Mouse (Mus musculus): Measurements from ENCODE around the gene Exoc3l4.

Exoc3l4 gene

DNA sequence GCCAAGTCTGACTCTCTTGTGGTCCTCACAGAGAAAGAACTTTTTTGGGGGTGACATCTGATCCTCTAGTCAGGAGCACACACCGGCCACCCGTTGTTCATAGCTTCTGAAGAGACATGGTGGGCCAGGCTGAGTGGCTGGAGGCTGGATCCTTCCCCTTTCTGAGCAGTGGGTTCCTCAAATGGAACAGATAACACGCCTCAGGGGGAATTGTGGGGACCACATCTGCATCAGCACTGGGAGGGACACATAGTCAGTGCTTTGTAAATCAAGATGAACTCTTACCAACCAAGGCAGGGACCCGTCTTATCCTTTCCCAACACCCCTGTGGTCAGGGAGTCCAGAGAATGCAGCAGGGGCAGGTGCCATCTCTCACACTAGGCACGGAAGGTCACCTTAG is 3.1 kb downstream of the Exoc3l4 start:
- H3K4me3 ChIP-seq (replicated peaks; ENCODE audit: low read length): no peak overlapping the region
- peaks cover 41% of the 10 kb centered on the region for H3K4me1 ChIP-seq (replicated peaks; ENCODE audit: low read depth, low read length)
- no peaks in the 10 kb centered on the region for H3K9me3 ChIP-seq (ENCODE audit: low read length)
- no peaks in the 10 kb centered on the region for H3K36me3 ChIP-seq (ENCODE audit: insufficient read depth, low read length)
- H3K27me3 ChIP-seq (ENCODE audit: insufficient read depth, low read length): peaks cover 100% of the 10 kb centered on the region
- TF ChIP-seq NANOG (IDR thresholded peaks at IDR 0.05; ENCODE audit: borderline replicate concordance, low read length) (no peak), CTCF (conservative IDR thresholded peaks at IDR 0.05; ENCODE audit: low read length) (no peak), POU5F1 (IDR thresholded peaks at IDR 0.05; ENCODE audit: borderline replicate concordance, low read length) (no peak)

DNA sequence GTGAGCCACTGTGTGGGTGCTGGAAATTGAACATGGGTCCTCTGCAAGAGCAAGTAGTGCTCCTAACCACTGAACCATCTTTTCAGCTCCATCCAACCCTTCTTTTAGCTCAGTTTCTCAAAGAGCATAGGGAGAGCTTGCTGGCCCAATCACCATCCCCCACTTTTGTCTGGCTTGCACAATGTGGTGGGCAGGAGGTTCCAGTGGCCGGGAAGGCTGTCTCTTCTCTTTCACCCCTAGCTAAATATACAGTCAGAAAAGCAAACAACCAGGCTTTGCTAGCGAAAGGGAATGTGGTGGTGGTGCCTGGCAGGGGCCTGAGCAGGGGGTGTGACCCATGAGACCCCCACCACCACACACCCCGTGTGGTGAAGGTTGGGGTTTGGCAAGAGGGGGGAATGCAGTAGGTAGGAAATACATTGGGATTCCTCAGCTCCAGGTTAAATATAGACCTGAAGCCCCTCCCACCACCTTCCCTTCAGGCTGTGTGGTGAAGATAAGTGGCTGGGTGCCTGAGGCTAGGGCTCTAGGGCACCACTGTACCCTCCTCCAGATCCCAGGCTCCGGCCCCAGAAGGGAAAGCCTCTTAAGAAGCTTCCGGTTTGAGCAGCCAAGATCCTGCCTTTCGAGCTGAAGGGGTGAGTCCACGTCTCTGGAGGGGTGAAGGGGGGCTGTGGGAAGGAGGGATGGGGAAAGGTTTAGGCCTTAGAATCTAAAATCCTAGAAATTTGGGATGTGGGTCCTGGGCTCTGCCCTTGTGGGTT is 4.3 kb downstream of the Exoc3l4 start:
- Histone ChIP-seq H3K27me3 (ENCODE audit: insufficient read depth, low read length) (peaks cover 98% of the 10 kb centered on the region), H3K4me1 (replicated peaks; ENCODE audit: low read depth, low read length) (peaks cover 50% of the 10 kb centered on the region), H3K4me3 (replicated peaks; ENCODE audit: low read length) (no peak overlapping the region), H3K9me3 (ENCODE audit: low read length) (no peaks in the 10 kb centered on the region), H3K36me3 (ENCODE audit: insufficient read depth, low read length) (no peaks in the 10 kb centered on the region)
- no peak for TF ChIP-seq POU5F1 (IDR thresholded peaks at IDR 0.05; ENCODE audit: borderline replicate concordance, low read length)
- TF ChIP-seq CTCF (conservative IDR thresholded peaks at IDR 0.05; ENCODE audit: low read length): no peak
- no peak for TF ChIP-seq NANOG (IDR thresholded peaks at IDR 0.05; ENCODE audit: borderline replicate concordance, low read length)

DNA sequence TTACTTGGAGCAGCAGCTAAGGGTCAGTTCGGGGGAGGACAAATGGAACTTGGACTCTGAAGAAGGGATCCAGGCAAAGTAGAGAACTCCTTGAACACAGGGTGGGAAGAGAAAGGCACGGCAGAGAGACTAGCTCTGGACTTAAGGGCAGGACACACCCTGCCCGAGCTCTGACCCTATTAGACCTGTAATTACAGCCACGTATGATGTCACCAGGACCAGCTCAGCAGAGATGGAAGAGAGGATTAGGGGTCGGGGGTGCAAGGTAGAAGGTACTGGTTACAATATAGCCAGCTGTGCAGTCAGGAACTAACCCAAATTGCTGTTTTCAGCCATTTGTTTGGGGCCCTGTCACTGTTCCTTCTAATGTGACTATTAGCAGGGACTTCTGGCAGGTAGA is 6.0 kb downstream of the Exoc3l4 start:
- no peaks in the 10 kb centered on the region for H3K36me3 ChIP-seq (ENCODE audit: insufficient read depth, low read length)
- peaks cover 44% of the 10 kb centered on the region for H3K4me1 ChIP-seq (replicated peaks; ENCODE audit: low read depth, low read length)
- H3K9me3 ChIP-seq (ENCODE audit: low read length): no peaks in the 10 kb centered on the region
- H3K4me3 ChIP-seq (replicated peaks; ENCODE audit: low read length): peak overlapping the region; percentile 64; the same call in 1 of the 2 replicates
- TF ChIP-seq NANOG (IDR thresholded peaks at IDR 0.05; ENCODE audit: borderline replicate concordance, low read length): no peak
- TF ChIP-seq CTCF (conservative IDR thresholded peaks at IDR 0.05; ENCODE audit: low read length): no peak
- no peak for TF ChIP-seq POU5F1 (IDR thresholded peaks at IDR 0.05; ENCODE audit: borderline replicate concordance, low read length)
- peaks cover 98% of the 10 kb centered on the region for H3K27me3 ChIP-seq (ENCODE audit: insufficient read depth, low read length)

DNA sequence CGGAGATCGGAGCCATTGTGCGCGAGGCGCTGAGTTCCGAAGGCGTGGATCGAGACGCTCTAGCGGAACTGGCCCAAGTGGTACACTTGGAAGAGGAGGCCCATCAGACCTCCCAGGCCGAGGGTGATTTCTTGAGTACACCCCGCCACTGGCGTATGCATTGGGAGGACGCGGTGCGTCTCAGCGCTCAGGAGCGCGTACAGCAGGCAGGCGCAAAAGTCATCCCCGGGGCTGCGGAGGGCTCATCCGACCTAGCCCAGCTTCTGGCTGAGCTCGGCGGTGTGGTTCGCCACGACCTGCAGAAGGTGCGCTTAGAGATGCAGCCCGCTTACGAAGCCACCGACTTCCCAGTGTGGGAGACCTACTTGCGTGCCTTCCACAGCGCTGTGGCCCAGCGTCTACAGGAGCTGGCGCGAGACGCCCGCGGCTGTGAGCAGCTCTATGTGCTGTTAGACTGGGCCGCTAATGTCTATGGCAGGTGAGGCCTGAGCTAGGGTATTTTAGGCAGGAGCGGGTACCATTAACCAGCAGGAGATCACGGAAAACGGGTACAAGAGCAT is 6.8 kb downstream of the Exoc3l4 start:
- peak overlapping the region; percentile 64 for H3K4me3 ChIP-seq (replicated peaks; ENCODE audit: low read length)
- H3K4me1 ChIP-seq (replicated peaks; ENCODE audit: low read depth, low read length): peaks cover 47% of the 10 kb centered on the region
- no peaks in the 10 kb centered on the region for H3K9me3 ChIP-seq (ENCODE audit: low read length)
- H3K27me3 ChIP-seq (ENCODE audit: insufficient read depth, low read length): peaks cover 98% of the 10 kb centered on the region
- H3K36me3 ChIP-seq (ENCODE audit: insufficient read depth, low read length): no peaks in the 10 kb centered on the region
- no peak for TF ChIP-seq POU5F1 (IDR thresholded peaks at IDR 0.05; ENCODE audit: borderline replicate concordance, low read length)
- TF ChIP-seq NANOG (IDR thresholded peaks at IDR 0.05; ENCODE audit: borderline replicate concordance, low read length): peak; percentile 9; the same call in 1 of the 2 replicates
- no peak for TF ChIP-seq CTCF (conservative IDR thresholded peaks at IDR 0.05; ENCODE audit: low read length)

DNA sequence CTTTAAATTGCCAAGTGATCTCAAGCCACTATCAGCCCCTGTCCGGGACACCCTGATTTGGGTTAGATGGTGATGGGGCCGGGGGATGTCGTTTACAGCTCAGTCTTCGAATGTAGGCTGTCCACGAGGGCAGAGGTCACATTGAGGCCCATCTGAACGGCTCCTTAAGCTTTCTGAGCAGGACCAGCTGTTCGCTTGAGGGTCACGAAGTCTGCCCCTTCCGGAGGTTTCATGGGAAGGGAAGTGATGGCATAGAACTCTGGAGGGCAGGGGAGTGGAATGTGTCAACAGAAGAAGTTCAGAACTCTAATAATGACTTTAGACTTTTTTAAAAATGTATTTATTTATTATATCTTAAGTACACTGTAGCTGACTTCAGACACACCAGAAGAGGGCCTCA is 7.7 kb downstream of the Exoc3l4 start:
- Histone ChIP-seq H3K4me1 (replicated peaks; ENCODE audit: low read depth, low read length) (peaks cover 56% of the 10 kb centered on the region), H3K36me3 (ENCODE audit: insufficient read depth, low read length) (no peaks in the 10 kb centered on the region), H3K9me3 (ENCODE audit: low read length) (no peaks in the 10 kb centered on the region), H3K4me3 (replicated peaks; ENCODE audit: low read length) (no peak overlapping the region), H3K27me3 (ENCODE audit: insufficient read depth, low read length) (peaks cover 98% of the 10 kb centered on the region)
- TF ChIP-seq CTCF (conservative IDR thresholded peaks at IDR 0.05; ENCODE audit: low read length): no peak
- TF ChIP-seq POU5F1 (IDR thresholded peaks at IDR 0.05; ENCODE audit: borderline replicate concordance, low read length): no peak
- TF ChIP-seq NANOG (IDR thresholded peaks at IDR 0.05; ENCODE audit: borderline replicate concordance, low read length): no peak

DNA sequence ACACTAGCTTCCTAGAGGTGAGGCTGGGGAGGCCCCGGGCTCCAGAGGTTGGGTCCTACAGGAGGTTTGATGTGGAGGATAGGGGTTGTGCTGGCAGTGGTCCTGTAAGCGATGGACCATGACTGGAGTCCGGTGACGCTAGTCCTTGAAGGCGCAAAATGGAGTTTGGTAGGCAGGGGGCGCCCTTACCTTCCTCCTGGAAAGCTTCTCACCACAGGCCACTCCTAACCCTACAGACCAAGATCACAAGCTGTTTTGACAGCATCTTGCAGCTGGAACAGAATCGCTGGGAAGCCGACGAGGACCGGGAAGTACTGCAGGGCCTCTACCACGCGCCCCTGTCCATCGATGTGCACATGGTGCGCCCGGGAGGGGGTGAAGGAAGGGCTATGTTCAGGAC is 8.4 kb downstream of the Exoc3l4 start:
- peaks cover 63% of the 10 kb centered on the region for H3K4me1 ChIP-seq (replicated peaks; ENCODE audit: low read depth, low read length)
- TF ChIP-seq NANOG (IDR thresholded peaks at IDR 0.05; ENCODE audit: borderline replicate concordance, low read length): no peak
- TF ChIP-seq CTCF (conservative IDR thresholded peaks at IDR 0.05; ENCODE audit: low read length): peak; percentile 60
- TF ChIP-seq POU5F1 (IDR thresholded peaks at IDR 0.05; ENCODE audit: borderline replicate concordance, low read length): no peak
- no peak overlapping the region for H3K4me3 ChIP-seq (replicated peaks; ENCODE audit: low read length)
- peaks cover 98% of the 10 kb centered on the region for H3K27me3 ChIP-seq (ENCODE audit: insufficient read depth, low read length)
- no peaks in the 10 kb centered on the region for H3K9me3 ChIP-seq (ENCODE audit: low read length)
- no peaks in the 10 kb centered on the region for H3K36me3 ChIP-seq (ENCODE audit: insufficient read depth, low read length)

DNA sequence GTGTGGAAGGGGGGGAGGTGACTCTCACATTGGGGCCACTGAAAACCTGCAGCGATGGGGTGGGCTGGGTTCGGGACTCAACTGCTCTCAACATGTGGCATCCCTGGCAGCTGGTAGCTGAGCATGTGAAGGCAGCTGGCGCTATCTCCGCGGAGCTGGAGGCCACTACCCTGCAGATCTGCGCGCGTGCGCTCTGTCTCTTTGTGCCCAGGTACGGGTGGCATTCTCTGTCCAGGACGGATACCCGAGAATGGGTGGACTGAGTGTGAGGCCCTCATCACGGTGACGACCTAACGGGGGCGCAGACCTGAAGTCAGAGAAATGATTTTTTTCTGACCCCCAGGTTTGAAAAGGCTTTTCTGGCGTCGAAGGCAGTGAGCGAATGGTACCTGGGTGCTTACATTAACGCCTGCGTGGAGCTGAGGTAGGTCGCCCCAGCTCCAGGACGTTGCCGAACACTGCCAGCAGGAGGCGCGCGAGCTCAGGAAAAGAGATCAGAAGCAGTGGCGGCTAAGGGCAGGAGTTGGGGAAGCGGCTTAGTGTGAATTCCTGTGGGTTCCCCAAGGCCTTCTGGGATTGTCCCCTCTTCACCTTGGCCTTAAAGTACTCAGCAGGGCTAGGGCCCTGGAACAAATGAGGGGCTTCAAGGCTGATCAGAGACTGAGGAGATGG is 9.1 kb downstream of the Exoc3l4 start:
- peaks cover 98% of the 10 kb centered on the region for H3K27me3 ChIP-seq (ENCODE audit: insufficient read depth, low read length)
- no peaks in the 10 kb centered on the region for H3K36me3 ChIP-seq (ENCODE audit: insufficient read depth, low read length)
- no peak for TF ChIP-seq NANOG (IDR thresholded peaks at IDR 0.05; ENCODE audit: borderline replicate concordance, low read length)
- peak; percentile 85 for TF ChIP-seq CTCF (conservative IDR thresholded peaks at IDR 0.05; ENCODE audit: low read length)
- no peak for TF ChIP-seq POU5F1 (IDR thresholded peaks at IDR 0.05; ENCODE audit: borderline replicate concordance, low read length)
- H3K4me3 ChIP-seq (replicated peaks; ENCODE audit: low read length): no peak overlapping the region
- H3K9me3 ChIP-seq (ENCODE audit: low read length): no peaks in the 10 kb centered on the region
- H3K4me1 ChIP-seq (replicated peaks; ENCODE audit: low read depth, low read length): peaks cover 70% of the 10 kb centered on the region

DNA sequence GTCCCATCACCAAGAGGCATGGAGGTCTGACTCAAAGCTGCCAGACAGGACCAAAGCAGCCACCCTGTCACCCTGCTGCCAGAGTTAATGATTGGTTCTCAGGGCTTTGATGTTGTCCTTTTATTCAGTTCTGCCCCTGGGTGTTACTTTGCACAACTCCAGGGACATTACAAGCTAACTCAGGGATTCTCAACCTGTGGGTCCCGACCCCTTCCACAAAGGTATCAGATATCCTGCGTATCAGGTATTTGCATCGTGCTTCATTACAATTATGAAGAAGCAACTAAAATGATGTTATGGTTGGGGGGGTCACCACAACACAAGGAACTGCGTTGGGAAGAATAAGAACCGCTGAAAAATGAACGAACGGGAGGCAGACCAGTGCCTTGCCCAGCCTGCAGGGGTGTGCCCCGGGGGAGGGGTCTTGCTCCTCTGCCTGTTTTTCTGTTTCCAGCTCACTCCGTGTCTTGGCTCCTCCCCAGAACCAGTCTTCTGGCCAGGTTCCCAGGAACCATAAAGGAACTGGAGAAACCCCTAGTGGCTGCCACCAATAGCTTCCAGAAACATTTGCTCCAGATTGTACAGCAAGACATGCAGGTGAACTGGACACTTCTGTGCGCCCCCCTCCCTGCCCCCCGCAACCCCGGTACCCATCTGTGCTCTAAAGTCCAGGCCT is 10.8 kb downstream of the Exoc3l4 start:
- TF ChIP-seq NANOG (IDR thresholded peaks at IDR 0.05; ENCODE audit: borderline replicate concordance, low read length) (no peak), CTCF (conservative IDR thresholded peaks at IDR 0.05; ENCODE audit: low read length) (no peak), POU5F1 (IDR thresholded peaks at IDR 0.05; ENCODE audit: borderline replicate concordance, low read length) (no peak)
- Histone ChIP-seq H3K4me1 (replicated peaks; ENCODE audit: low read depth, low read length) (peaks cover 86% of the 10 kb centered on the region), H3K9me3 (ENCODE audit: low read length) (no peaks in the 10 kb centered on the region), H3K36me3 (ENCODE audit: insufficient read depth, low read length) (no peaks in the 10 kb centered on the region), H3K4me3 (replicated peaks; ENCODE audit: low read length) (no peak overlapping the region), H3K27me3 (ENCODE audit: insufficient read depth, low read length) (peaks cover 98% of the 10 kb centered on the region)

All from E14TG2a.4 (cell line).